Mouse (Mus musculus) spleen, postnatal 10 days (tissue): ENCODE results near the gene Stum.

Experiments
- DNase-seq, 2 experiments: peaks; one replicate each; pipeline ENCODE4 v3.0.0; 2021 to 2022; ENCODE audit warnings: low spot score in 2 of 2

Gene Stum

DNA sequence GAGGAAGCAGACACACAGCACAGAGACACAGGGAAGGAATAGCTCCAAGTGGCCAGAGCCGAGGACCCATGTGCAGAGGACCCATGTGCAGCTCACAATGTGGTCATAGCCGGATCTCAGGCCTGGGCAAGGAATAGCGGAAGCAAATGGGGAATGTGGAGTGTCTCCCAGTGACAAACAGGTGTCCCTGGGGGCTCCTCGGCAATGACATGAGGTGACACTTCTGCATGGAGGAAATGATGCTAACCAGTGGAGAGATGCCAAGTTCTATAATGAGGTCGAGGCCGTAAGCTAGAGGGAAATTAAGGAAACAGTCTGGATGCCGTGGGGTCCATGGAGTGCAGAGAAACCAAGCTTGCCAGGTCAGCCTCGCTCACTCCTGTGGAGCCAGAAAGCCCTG is 54.4 kb downstream of the Stum start:
- DNase-seq: no peak

DNA sequence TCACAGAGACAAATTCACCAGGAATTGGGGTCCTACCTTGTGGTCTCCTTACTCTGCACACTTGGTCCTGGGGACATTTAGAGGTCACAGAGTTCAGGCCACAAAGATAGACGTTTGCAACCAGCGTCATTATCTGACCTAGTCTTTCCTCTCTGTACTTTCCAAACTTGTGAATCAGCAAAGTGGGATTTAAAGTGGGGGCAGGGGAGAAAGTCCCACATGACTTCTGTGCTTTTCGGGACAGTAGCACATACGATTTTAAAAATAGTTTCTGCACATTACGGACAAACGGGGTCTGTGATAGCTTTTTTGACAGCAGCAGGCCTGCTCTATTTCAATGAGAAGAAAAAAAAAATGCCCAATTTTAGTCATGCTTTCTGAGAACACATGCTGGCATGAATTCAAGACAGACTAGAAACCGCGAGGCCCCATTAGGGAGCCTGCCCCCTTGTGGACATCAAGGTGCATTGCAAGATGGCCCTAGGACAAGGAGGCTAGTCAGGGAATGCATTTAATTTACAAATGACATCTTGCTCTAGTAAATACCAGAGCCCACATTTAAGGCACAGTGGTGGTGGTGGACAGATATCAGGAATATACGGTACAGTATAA is 55.1 kb downstream of the Stum start:
- peak; percentile 43 to 74 for DNase-seq

DNA sequence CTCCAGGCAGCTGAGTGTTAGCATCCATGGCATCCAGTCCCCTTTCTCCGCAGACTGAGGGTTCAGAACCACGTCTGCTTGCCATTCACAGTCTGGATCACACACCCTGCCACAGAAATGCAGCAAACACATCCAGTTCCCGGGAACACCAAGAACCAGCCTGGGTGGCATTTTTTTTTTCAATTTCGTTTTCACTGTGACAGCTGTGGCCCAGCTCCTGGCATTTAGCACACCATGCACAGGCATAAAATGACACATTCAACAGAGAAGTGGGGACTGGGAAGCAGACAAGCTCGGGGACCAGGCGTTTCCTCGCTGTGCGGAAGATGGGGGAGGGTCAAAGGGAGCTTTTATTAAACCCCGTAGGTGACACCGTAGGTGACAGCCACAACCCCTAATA is 55.6 kb downstream of the Stum start:
- no peak for DNase-seq

DNA sequence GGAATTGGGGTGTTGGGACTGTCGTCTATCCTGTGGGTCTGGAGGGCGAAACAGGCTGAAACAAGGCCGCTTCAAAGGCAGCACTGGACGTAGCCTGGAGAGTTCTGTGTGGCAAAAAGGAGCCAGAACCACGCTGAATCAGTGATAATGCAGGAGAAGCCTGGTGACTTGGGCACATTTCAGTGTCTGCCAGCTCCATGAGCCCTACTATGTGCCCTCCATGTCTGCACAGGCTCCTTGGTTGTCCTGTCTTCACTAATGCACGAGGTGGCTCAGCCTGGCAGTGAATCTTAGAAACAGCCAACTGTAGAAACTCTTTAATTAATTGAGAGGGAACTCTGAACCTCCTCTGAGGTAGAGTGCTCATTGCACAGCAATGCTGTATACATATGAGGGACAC is 56.9 kb downstream of the Stum start:
- no peak for DNase-seq

DNA sequence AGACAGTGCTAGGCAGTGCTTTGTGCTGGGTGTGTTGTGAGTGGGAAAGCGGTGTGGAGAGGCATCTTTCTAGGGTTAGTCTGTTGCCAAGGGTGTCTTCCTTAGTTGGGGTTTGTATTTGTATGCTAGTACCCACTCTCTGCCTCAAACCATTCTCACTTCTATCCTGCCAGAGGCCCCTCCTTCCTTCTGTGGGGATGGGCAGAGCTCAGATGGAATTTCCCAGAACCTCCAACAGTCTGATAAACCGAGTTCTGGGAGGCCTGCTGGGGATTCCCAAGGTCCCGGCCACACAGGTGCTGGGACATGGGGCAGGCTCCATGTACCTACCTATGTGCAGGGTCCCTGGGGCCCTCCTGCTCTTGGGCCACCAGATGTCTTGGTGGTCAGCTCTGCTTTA is 59.4 kb downstream of the Stum start:
- DNase-seq: no peak

DNA sequence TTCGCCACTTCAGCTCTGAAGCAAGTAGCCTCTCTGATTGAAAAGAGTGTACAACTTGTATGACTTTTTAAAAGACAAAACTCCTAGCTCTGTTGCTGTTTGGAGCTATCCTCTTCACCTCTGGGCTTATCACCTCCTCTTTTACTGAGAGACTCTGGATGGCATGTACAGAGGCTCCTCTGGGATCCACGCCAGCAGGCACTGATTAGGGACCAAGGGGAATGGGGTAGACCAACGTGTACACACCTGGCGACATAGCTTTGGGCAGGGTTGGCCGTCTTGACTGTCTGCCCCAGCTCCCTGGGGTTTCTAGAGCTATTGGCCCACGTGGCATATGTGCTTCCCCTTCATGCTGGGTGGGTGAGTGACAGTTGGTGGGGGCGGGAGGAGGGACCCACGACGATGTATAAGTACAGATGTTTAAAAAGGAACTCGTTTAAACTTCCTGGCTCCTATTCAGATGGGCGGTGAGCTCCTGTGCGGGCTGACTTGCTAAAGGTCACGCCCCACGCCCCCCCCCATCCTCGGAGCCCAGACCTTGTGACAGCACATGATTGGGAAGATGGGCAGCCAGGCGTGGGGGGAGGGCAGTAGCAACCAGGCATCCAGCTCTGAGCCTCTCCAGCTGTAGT is 60.2 kb downstream of the Stum start:
- peak in 1 of 2 experiments; percentile 55 for DNase-seq

DNA sequence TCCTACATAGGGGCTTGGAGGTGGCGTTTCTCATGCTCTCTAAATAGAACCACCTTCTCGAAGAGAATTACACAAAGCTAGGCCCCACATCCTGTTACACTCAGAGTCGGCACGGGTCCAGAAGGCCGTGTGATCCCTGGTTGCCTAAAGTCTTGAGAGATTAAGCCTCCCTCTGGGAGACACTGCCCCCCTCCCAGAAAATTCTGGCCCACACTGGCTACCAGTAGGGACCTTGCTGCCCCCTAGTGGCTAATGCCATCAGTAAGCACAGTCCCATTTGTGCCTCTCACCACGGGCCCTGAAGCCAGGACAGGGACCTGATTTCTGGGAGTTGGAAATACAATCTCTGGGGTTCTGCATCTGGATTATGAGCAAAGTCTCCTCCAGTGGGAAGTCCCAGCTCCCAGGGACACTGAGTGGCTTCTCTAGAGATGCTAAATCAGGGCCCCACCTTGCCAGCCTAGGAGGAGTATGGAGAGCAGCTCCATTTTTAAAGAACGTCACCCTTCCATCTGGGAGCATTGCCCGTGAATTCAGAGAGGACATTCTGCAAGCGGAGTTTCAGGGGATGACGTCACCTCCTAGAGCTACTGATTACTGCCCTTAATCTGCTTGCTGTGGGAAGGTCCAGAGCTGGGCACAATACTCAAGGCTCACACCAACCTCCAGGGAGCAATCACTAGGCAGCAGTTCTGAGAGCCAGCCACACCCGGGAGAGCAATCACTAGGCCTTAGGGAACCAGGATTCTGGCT is 61.1 kb downstream of the Stum start:
- DNase-seq: peak; percentile 42 to 79

DNA sequence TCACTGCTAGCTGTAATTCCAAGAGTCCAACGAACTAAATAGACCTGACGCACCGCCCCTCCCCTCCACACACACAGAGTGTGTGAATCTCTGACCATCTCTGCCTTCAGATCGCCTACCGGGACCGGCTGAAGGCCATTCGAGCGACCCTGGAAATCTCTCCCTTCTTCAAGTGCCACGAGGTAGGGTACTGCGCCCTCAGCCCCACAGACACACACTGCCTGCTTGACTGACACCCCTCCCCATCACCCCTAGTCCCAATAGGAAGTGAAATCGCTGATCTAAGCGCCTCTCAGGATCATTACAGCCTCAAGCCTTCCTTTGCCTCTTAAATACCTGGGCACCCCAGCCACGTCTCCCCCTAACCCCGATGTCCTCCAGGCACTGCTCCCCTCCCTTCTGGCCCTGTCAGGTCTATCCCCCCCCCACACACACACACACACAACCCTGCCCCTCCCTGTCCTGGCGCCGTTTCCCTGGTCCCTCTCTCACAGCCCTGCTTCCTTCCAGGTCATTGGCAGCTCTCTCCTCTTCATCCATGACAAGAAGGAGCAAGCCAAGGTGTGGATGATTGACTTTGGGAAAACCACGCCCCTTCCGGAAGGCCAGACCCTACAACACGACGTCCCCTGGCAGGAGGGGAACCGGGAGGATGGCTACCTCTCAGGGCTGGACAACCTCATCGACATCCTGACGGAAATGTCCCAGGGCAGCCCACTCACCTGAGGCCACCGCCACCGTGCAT is 62.0 kb downstream of the Stum start:
- no peak for DNase-seq

DNA sequence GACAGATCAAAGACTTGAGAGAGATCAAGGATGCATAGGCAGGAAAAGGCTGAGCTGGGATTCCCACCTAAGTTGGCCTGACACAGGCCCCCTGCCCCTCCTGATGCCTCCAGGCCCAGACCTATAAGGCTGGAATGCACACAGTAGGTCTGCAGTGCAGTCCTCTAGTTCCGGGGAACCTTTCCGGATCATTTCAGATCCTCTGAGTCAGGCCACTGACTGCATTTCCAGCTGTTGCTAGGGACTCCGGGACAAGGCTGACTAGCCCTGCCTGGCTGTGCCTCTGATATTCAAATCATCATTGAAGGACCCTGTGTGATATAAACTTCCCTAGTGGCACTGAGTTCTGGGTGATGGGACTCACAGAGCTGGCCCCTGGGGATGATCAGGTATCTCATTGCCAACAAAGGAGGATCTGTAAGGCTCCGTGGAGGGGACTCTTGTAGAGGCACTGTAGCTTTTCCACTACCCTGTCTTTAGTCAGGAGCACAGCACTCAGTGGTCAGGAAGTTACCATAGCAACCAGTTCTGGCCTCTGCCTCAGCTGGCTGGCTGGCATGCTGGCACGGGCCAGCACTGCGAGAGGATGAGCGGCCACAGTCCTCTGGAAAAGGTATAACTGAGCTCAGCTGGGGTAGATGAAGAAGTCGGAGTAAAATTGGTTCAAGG is 62.7 kb downstream of the Stum start:
- no peak for DNase-seq

DNA sequence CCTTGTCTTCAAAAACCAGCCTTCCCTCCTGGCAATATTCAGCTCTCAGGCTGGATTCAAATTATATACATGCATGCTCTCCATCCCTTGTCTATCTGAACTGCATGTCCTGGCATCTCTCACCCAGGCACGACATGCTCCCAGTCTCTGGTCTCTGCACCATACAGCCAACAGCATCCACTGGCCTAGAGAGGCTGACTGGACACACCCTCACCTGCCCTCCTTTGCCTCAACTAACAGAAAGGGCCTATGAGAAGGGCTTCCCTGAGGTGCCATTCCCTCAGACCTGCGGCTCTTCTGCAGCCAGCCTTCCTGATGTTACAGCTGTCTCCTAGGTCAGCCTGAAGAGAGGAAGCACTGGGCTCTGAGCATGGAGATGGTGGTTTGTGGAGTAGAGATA is 64.2 kb downstream of the Stum start:
- DNase-seq: no peak

DNA sequence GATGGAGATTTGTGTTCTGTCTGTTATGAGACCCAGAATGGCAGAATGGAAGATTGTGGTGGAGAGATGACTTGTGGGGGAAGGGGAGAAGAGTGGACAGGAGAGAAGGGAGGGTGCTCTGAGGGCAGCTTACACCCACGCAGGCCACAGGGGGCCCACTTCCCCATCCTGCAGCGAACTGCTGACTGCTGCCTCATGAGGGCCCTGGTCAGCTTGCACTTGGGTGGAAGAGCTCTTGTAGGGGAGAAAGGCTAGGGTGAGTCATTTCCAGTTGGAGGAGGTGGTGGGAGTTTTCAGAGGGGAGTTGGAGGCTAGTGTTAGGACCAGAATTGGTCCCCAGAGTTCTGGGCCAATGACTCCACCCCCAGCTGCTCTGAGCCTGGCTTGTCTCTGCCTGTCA is 66.2 kb downstream of the Stum start:
- DNase-seq: no peak

DNA sequence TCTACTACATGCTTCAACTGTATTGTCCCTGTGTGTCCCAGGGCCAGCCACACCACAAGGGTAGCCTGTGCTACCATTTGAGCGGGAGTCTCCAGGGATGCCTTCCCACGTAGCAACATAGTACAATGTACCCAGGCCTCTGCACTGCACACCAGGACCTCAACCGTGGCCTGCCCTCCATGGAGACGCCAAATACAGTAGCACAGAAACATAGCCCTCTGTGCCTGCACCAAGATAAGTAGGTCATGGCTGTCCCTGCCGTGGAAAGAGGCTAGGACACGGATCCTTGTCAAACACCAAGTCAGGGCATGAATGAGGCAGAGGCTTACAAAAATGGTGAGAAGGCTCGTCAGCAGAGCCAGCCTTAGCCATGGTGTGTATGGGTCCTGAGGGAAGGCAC is 67.5 kb downstream of the Stum start:
- DNase-seq: no peak

DNA sequence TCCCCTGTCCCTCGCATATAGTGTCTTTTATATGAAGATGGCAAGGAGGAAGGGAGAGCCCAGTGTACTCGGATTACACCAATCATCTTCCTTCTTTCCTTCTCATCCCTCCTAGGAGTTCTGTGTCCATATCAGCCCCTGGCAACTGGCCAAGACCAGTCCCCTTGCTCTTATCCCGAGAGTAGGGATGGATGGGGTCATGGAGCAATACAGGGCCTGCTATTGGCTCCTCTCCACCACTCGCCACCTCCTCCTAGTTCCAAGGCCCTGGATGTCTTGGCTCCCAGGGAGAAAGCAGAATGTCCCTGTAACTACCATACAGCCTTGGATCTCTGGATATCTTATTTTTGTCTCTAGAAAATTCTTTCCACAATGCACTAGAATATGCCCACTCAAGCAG is 68.2 kb downstream of the Stum start:
- no peak for DNase-seq

DNA sequence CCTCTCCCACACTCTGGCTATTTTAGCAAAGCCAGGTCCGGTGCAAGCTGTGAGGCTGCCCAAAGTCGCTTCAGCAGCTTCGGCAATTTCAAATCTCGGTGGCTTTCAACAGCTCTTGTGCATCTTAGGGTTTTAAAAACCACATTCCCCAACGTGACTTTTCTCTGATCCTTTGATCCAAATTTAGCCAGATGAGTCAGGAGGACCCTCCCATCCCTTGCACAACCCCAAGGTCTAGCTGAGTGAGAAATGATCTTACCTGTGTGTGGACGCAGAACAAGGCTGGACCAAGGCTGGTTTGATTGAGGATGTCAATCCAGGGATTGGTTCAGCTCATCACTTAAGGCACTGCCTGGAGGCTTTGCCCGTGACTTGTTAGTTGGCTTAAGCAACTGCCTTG is 73.0 kb downstream of the Stum start:
- DNase-seq: no peak

DNA sequence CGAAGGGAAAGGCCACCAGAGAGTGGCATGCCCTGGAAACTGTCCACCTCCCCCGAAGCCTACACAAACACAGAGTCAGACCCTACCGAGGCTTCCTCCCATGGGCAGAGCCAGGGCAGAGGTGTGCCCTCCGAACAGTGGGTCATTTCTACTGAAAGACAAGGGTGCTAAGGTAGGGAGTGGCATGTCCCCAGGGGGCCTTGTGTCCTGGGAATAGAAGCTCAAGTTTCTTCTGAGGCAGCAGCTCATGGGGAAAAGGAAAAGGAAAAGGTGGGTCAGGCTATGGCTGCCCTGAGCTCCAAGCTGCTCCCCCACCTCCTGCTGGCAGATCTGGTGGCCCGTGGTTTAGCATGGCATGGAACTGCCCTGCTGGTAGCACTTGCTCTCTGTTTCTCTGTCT is 73.5 kb downstream of the Stum start:
- DNase-seq: no peak

DNA sequence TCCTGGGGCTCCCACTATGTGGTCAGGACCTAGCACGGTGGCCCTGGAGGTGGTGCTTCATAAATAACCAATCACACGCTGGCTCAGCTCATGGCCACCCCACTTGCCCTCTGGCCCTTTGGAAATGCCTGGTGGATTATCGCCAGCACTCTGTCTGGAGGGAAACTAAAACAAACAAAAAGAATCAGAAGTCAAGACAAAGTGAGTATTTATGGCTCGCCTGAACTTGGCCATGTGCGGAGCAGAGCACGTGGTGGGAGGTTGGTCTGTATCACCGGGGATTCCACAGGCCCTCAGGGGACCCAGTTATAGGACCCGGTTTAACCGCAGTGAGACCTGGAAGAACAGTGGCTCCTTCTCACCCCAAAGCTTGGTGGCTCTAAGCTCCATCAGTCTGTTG is 74.5 kb downstream of the Stum start:
- DNase-seq: no peak

DNA sequence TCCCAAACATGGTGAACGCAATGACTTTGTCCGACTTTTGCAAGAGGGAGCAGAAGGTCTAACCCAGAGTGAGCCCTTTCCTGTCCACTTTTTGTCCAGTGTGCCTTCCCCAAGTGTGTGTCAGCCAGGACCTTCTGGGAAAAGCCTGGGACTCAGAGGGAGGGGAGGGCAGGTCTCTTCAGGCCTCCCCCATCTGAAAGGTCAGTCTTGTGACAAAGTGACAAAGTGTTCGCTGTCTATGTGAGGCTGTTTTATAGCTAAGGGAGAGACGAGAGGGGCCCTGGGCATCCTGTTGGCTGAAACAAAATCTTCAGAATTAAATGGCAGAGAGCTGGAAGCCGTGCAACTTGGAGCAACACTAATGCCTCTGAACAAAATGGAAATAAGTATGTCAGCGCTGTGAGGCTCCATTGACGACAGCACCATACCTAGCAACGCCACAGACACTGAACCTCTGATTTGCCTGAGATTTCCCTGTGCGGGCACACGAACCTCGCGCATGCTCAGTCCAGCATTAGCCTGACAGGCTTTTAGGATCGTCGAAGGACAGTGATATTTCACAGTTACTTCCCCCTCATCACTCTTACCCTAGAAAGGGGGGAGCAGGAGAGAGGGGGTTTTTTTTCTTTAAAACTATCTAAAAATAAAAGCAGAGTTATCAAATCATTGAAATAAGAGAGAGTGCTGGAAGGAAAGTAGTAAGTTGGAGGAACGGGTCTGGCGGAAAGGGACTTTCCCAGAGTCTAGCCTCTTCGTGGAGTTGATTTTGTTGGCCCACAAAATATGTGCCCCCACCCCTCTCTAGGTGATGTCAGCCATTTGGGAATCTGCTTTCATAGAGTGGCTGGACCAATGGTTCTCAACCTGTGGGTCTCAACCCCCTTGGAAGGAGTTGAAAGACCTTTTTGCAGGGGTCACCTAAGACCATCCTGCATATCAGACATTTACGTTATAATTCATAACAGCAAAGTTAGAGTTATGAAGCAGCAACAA is 75.3 kb downstream of the Stum start:
- no peak for DNase-seq

DNA sequence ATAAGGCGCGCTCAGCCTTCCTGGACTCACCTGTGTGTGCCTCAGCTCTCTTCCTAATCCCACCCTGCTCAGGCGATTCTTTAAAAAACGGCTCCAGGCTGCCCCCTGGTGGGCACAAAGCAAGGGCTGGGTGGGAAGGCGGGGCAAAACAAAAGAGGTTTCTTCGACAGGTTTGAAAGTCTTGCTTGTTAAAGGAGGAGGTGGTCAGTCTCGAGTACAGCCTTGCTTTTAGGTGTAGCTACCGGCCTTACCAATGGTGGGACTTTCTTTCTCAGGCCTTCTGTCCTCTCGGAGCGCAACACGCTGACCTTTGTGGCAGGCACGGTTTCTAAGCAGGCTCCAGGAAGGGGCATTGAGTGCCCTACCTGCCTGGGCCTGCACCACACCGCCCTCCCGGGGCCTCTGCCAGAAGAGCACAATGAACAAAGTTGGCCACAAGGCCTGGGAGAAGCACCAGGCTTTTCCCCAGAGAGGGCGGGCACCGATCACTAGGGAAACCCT is 76.1 kb downstream of the Stum start:
- peak; percentile 50 to 81 for DNase-seq

DNA sequence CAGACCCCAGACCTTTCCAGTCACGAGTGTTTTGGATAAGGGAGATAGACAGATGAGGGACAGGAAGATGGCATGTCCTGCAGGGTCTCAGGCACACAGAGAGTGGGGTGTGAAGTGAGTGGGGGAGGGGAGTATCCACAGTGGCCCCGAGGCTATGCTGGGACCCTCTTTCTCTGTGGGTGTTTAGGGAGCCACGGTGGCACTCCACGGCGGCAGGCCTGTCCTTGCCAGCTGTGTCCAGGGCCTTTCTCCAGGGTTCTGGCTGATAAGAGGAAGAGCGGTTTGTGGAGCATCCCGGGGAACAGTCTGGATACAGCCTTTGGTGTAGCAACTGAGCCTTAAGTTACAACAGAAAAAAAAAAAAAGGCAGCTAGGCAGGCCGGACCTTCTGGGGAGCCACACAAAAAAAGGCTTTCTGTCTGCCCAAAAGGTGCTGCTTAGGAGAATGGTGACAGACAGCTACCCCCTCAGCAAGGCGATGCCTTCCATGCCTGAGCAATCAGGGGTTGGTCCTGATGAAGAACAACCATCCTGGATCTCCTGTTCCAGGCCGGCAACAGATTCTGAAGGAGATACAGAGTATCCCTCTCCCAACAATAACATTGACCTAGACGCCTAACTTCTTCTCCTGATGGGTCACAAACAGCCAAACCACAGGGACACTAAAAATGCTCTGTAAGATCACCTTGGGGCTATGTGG is 76.8 kb downstream of the Stum start:
- DNase-seq: no peak
